ENCODE assay signal across 11 mouse cellular contexts in the genomic region with DNA sequence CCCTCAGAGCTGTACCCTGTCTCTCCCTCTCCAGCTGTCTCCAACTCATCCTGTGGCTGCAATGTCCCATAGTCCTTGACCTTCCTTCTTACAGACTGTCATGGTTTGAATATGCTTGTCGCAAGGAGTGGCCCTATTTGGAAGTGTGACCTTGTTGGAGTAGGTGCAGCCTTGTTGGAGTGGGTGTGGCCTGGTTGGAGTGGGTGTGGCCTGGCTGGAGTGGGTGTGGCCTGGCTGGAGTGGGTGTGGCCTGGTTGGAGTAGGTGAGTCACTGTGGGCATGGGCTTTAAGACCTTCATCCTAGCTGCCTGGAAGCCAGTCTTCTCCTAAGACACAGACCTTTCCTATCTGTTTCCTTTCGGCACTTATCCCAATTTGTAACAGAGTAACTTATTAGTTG. TPM values are rescaled to one million over a fixed set of nuclear protein-coding genes. Genes with fewer than 3 reads are reported as not detected.
DNase-seq lines count a peak whose midpoint lies in the region; ATAC-seq and TF ChIP-seq lines count a peak whose summit lies in the region.
"Had no signal": no experiment of that assay in that cellular context is flagged by ENCODE, and none has a peak within 500 bp of the region (broad histone marks: within the 10 kb centered on the region; RNA-seq: fewer than 3 reads in every experiment).

No protein-coding gene starts in this region.

- ATAC-seq in kidney, embryonic 15.5 days (replicated peaks; ENCODE audit: low FRiP score): peak; percentile 16
- ATAC-seq in liver, embryonic 16.5 days (ENCODE audit: low read depth): peak; percentile 75

- no peak overlapping the region for H3K4me2 ChIP-seq in kidney, embryonic 15.5 days
- no peak overlapping the region for H3K4me2 ChIP-seq in liver, embryonic 16.5 days (ENCODE audit: low read depth, low read length)
- H3K4me2 ChIP-seq: hindbrain, embryonic 12.5 days; lung, embryonic 14.5 days had no signal

- H3K27ac ChIP-seq in kidney, embryonic 15.5 days: no peak overlapping the region
- H3K27ac ChIP-seq in ES-E14 (ENCODE audit: insufficient read depth, low read depth, low read length, poor library complexity, severe bottlenecking): no peak overlapping the region
- H3K27ac ChIP-seq in liver, embryonic 16.5 days (ENCODE audit: low read length): no peak overlapping the region
- H3K27ac ChIP-seq: hindbrain, embryonic 12.5 days had no signal

- DNase-seq in kidney, adult 8-10 months: no peak
- DNase-seq in ES-E14 (ENCODE audit: low read depth, low spot score): peak; percentile 69
- DNase-seq in adrenal gland, postnatal 36 days: peak; percentile 32 to 40
- DNase-seq in ovary, postnatal 14 days (ENCODE audit: low spot score): no peak
- DNase-seq in kidney, adult 11 months: no peak
- DNase-seq: layer of hippocampus, adult 9-11 months had no signal

- no peak overlapping the region for H3K4me3 ChIP-seq in kidney, embryonic 15.5 days (replicated peaks)
- no peak overlapping the region for H3K4me3 ChIP-seq in ES-E14 (ENCODE audit: insufficient read depth in 1 of 2, low read depth in 1 of 2, low read length in 2 of 2, poor library complexity in 1 of 2, severe bottlenecking in 1 of 2)
- no peak overlapping the region for H3K4me3 ChIP-seq in liver, embryonic 16.5 days (ENCODE audit: low read depth, low read length)
- H3K4me3 ChIP-seq: hindbrain, embryonic 12.5 days had no signal

- peaks cover 8% of the 10 kb centered on the region; the same call in 1 of the 2 replicates for H3K36me3 ChIP-seq in kidney, embryonic 15.5 days
- H3K36me3 ChIP-seq in ES-E14 (ENCODE audit: control insufficient read depth, insufficient read depth, low read length, poor library complexity, severe bottlenecking): no peaks in the 10 kb centered on the region
- peaks cover 3% of the 10 kb centered on the region; the same call in 1 of the 2 replicates for H3K36me3 ChIP-seq in liver, embryonic 16.5 days (ENCODE audit: control insufficient read depth, insufficient read depth)
- H3K36me3 ChIP-seq: hindbrain, embryonic 12.5 days had no signal

- H3K27me3 ChIP-seq in kidney, embryonic 15.5 days: no peaks in the 10 kb centered on the region
- no peaks in the 10 kb centered on the region for H3K27me3 ChIP-seq in liver, embryonic 16.5 days (ENCODE audit: control insufficient read depth, insufficient read depth, low read depth, low read length)
- H3K27me3 ChIP-seq: hindbrain, embryonic 12.5 days; Patski had no signal

- H3K9me3 ChIP-seq in kidney, embryonic 15.5 days (replicated peaks): no peaks in the 10 kb centered on the region
- H3K9me3 ChIP-seq in ES-E14 (ENCODE audit: control insufficient read depth, insufficient read depth, low read depth, low read length): no peaks in the 10 kb centered on the region
- no peaks in the 10 kb centered on the region for H3K9me3 ChIP-seq in liver, embryonic 16.5 days (replicated peaks; ENCODE audit: control insufficient read depth, low read length)
- H3K9me3 ChIP-seq: hindbrain, embryonic 12.5 days had no signal

- 92% methylated on average over 2 of the region's 2 CpGs for WGBS in kidney, embryonic 15.5 days
- WGBS in liver, embryonic 16.5 days (ENCODE audit: insufficient replicate concordance): 90% methylated on average over 2 of the region's 2 CpGs

- H3K9ac ChIP-seq in kidney, embryonic 15.5 days: no peak overlapping the region
- no peak overlapping the region for H3K9ac ChIP-seq in ES-E14 (ENCODE audit: insufficient read depth, low read depth, low read length, poor library complexity, severe bottlenecking)
- H3K9ac ChIP-seq in liver, embryonic 16.5 days (ENCODE audit: low read depth, low read length): no peak overlapping the region
- H3K9ac ChIP-seq: hindbrain, embryonic 12.5 days; lung, embryonic 14.5 days had no signal

- H3K4me1 ChIP-seq in kidney, embryonic 15.5 days: peaks cover 21% of the 10 kb centered on the region
- peaks cover 0 to 13% of the 10 kb centered on the region in 2 experiments; a peak in 2 of 4 replicates for H3K4me1 ChIP-seq in ES-E14 (ENCODE audit: control insufficient read depth in 2 of 2, insufficient read depth in 2 of 2, low read length in 2 of 2, poor library complexity in 1 of 2)
- H3K4me1 ChIP-seq in liver, embryonic 16.5 days (ENCODE audit: control insufficient read depth, low read depth, low read length): peaks cover 9% of the 10 kb centered on the region

- in situ Hi-C loops in ES-E14 (cut with MboI; ENCODE audit: low sequenced_read_pairs in 2 of 2, unreplicated experiment in 2 of 2): no loop called here

TF ChIP-seq in ES-E14, 5 proteins besides CTCF, POLR2A, EP300 and RAD21:
- no peak for TF ChIP-seq CHD2 (IDR thresholded peaks at IDR 0.05; ENCODE audit: low read depth, low read length)
- TF ChIP-seq ZNF384 (IDR thresholded peaks at IDR 0.05; ENCODE audit: low read depth, low read length): no peak
- no peak for TF ChIP-seq HCFC1 (IDR thresholded peaks at IDR 0.05; ENCODE audit: borderline replicate concordance, insufficient read depth, low read length)
- no peak for TF ChIP-seq ZC3H11A (IDR thresholded peaks at IDR 0.05; ENCODE audit: borderline replicate concordance, low read depth, low read length)
- no peak for TF ChIP-seq MAFK (IDR thresholded peaks at IDR 0.05; ENCODE audit: insufficient read depth, low read depth, low read length)
TF ChIP-seq in ES-E14: peak in this region for 0.

RNA-seq across cellular contexts. Expression of a gene that starts 17.3 kb away (rescaled TPM):
- 28.4 and 29.4 TPM in 2 replicates for polyA plus RNA-seq in kidney, embryonic 15.5 days (2015; fragmentation: Nextera tagmentation; extraction: Ambion mirVana)
- 10.5 and 13.8 TPM in 2 replicates for total RNA-seq in ES-E14 (2012; rRNA removed)
- 10 to 100 TPM; 31.6 to 39.7 TPM for total RNA-seq in adrenal gland, postnatal 36 days (2021)
- polyA plus RNA-seq in liver, embryonic 16.5 days (2015; fragmentation: Nextera tagmentation; extraction: Ambion mirVana): 18.9 and 20.0 TPM in 2 replicates

Comparison
In these comparisons a context has a peak if more than half of its experiments do, and no peak if none do; other contexts are left out.
1. DNase-seq: peak in ES-E14 (single experiment) and adrenal gland, postnatal 36 days (2 of 2); none in kidney, adult 8-10 months (0 of 2), ovary, postnatal 14 days (single experiment) and kidney, adult 11 months (single experiment).